Mouse (Mus musculus) heart, adult 18-20 months (tissue): ENCODE results near the gene Rnf181. TPM values are rescaled to one million over a fixed set of nuclear protein-coding genes. Genes with fewer than 3 reads are reported as not detected.

Source experiments
- DNase-seq, 2 experiments: peaks; one replicate each; pipeline ENCODE4 v3.0.0; 2021 to 2022; ENCODE audit warnings: mixed read lengths in 1 of 2
- long read RNA-seq, 2 experiments: library from polyadenylated mRNA; stranded (forward); transcript quantifications; one replicate each; pipeline ENCODE4 v2.0.0; 2021
- total RNA-seq, 2 experiments: library from RNA; stranded (reverse); gene quantifications; 2 replicates each; pipeline ENCODE4 v1.2.3; 2021

Gene Rnf181
- 10 to 100 TPM; 37.5 to 41.6 TPM for total RNA-seq
- long read RNA-seq, experiment 1, transcript Rnf181-201 (5 exons, 1,434 nt): major isoform, 36 of 49 reads
- long read RNA-seq, experiment 1, partial matches to known transcripts: 4 of 49 reads
- long read RNA-seq, experiment 1, other reads (novel, unspliced or antisense): 7 of 49 reads
- long read RNA-seq, experiment 2, transcript Rnf181-201 (5 exons, 1,434 nt): major isoform, 16 of 23 reads
- long read RNA-seq, experiment 2, partial matches to known transcripts: 2 of 23 reads
- long read RNA-seq, experiment 2, other reads (novel, unspliced or antisense): 5 of 23 reads

GRCm38 (mm10) chr6:72366844-72367443 lies at the start of gene Rnf181:
Gene Rnf181 (minus strand): TSS chr6:72366956.
- no peak for DNase-seq

- no peak for DNase-seq
Measured at GRCm38 (mm10) chr6:72415964-72416772, 49.4 kb upstream of the Rnf181 start.

GRCm38 (mm10) chr6:72415181-72415580 lies 48.4 kb upstream of the Rnf181 start:
- DNase-seq: no peak

- DNase-seq: peak; percentile 96 to 98
Measured at GRCm38 (mm10) chr6:72414076-72414756, 47.5 kb upstream of the Rnf181 start, which contains the start of gene Ggcx. Gene Ggcx (plus strand): TSS chr6:72414308.

- DNase-seq: no peak
Measured at GRCm38 (mm10) chr6:72410518-72410917, 43.8 kb upstream of the Rnf181 start.

GRCm38 (mm10) chr6:72410003-72410402 lies 43.2 kb upstream of the Rnf181 start:
- DNase-seq: no peak

GRCm38 (mm10) chr6:72409567-72409966 lies 42.8 kb upstream of the Rnf181 start:
- peak; percentile 46 to 86 for DNase-seq

- peak; percentile 79 to 92 for DNase-seq
Measured at GRCm38 (mm10) chr6:72407119-72407518, 40.4 kb upstream of the Rnf181 start.

GRCm38 (mm10) chr6:72405356-72405755 lies 38.6 kb upstream of the Rnf181 start:
- DNase-seq: no peak

- DNase-seq: peak; percentile 74 to 92
Measured at GRCm38 (mm10) chr6:72401875-72402274, 35.1 kb upstream of the Rnf181 start.

- DNase-seq: no peak
Measured at GRCm38 (mm10) chr6:72399967-72400366, 33.2 kb upstream of the Rnf181 start.

GRCm38 (mm10) chr6:72396837-72397251 lies 30.1 kb upstream of the Rnf181 start:
- DNase-seq: no peak

GRCm38 (mm10) chr6:72392341-72392740 lies 25.6 kb upstream of the Rnf181 start:
- DNase-seq: no peak

- DNase-seq: peak; percentile 82 to 88
Measured at GRCm38 (mm10) chr6:72390795-72391521, 24.2 kb upstream of the Rnf181 start.

GRCm38 (mm10) chr6:72389941-72390771 lies 23.4 kb upstream of the Rnf181 start, which contains the start of gene Vamp8:
Gene Vamp8 (minus strand): TSS chr6:72390703.
- peak; percentile 95 for DNase-seq

- no peak for DNase-seq
Measured at GRCm38 (mm10) chr6:72389471-72389940, 22.8 kb upstream of the Rnf181 start.

- DNase-seq: no peak
Measured at GRCm38 (mm10) chr6:72388791-72389329, 22.1 kb upstream of the Rnf181 start.

- DNase-seq: no peak
Measured at GRCm38 (mm10) chr6:72388266-72388665, 21.5 kb upstream of the Rnf181 start.

GRCm38 (mm10) chr6:72387816-72388215 lies 21.1 kb upstream of the Rnf181 start:
- DNase-seq: no peak

GRCm38 (mm10) chr6:72386561-72386960 lies 19.8 kb upstream of the Rnf181 start:
- DNase-seq: no peak
